Mouse (Mus musculus) hematopoietic stem cell, adult 5-6 weeks (primary cell): ENCODE results near the gene Bcl2l11. TPM values are rescaled to one million over a fixed set of nuclear protein-coding genes. Genes with fewer than 3 reads are reported as not detected.

Experiments used
- ATAC-seq, 2 experiments: fragments of 125-278 bp in 1 of 2; replicated peaks in 1 of 2; 2 replicates each; pipeline ENCODE4 v1.8.0; 2016 to 2017; ENCODE audit warnings: inconsistent platforms in 2 of 2, mild to moderate bottlenecking in 2 of 2, moderate number of reproducible peaks in 2 of 2, low read depth in 1 of 2, moderate TSS enrichment in 1 of 2; ENCODE audit not compliant: low FRiP score in 2 of 2, poor library complexity in 2 of 2, severe bottlenecking in 2 of 2, insufficient read depth in 1 of 2, low TSS enrichment in 1 of 2
- total RNA-seq: library from RNA; stranded (forward); fragments of 172-1452, 232-1000 nt; gene quantifications from 2 replicates; pipeline ENCODE4 v1.2.3, GENCODE M21; 2017

Bcl2l11 gene
- total RNA-seq, 1 experiment from 2014 or later, result 57.4 TPM

DNA sequence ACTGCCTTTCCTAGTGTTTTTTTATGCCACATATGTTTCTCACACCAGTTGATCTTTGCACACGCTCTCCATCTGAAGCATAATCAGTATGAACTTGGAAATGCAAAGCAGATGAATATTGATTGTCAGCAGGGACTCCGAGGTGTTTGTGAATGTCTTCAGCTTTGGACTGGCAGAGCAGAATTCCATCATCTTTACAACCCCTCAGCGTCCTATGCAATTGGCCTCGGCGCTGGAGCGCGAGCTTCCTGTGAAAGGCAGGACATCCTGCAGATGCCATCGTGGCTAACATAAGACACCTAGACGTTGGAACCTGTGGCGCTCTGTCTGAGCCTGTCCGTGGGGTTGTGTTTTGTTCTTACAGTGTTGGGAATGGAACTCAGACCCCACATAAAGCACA is 5.7 kb downstream of the Bcl2l11 start:
- no peak for ATAC-seq

DNA sequence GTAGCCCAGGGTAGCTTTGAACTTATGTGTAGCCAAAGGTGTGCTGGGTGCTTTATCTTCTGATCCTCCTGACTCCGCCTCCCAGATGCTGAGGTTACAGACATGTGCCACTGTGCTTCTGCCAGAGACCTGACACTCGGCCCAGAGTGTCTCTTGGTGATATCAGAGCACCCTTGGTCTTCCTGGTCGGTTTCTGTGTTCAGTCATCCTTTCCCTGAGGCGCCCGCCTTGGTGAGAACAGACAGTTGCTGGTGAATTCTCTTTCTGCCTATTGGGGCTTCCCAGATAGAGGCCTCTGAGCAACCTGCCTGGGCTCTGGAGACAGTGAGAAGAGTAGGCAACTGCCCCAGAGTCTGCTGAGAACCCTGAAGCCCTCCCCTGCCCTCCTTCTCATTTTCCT is 6.8 kb downstream of the Bcl2l11 start:
- no peak for ATAC-seq

DNA sequence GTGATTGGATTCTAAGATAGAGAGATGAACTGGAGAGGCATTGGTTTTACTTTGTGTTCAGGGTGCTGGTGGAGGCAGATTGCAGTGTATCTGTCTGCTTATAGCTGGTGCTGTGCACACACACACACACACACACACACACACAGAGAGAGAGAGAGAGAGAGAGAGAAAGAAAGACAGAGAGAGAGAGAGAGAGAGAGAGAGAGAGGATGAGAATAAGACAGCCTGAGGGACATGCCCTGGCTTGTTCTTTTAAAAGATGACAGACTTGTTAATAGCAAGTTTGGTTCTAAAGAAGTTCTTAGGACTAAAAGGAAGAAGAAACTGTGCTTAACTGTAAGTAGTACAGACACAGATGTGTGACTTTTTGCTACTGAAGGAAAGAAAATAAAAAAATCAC is 8.0 kb downstream of the Bcl2l11 start:
- no peak for ATAC-seq

DNA sequence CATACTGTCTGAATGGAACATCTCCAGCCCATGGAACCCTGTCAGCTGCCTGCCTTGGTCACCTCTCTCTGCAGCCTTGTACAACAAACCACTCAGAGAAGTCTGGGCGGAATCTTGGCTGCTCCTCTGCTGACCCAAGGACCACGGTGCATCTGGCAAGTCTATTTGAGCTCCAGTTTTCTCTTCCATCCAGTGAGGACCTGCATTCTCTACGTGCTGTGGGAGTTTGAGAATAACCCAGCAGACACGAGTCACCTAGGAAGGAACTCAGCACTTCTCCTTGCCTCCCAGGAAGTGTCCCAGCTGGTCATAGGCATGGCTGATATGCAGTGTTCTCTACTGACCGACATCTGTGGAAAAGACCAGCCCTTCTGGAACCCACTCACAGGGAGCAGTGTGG is 8.6 kb downstream of the Bcl2l11 start:
- no peak for ATAC-seq

DNA sequence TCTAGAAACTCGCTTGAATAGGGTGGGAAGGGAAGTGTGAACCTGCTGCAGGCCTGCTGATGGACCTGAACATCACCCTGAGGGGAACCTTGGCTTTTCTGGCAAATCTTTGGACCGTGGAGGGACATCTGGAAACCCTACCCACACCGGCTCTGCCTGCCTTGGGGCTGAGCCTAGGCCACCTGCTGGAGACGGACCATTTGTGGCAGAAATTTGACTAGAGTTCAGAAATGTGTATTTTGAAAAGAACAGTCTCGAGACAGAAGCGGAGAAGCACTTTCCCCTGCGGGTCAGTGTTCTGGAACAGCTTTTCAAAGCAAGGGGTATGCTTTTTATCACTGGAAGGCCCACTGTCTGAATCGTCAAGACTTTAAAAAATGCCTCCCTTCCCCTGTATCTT is 9.1 kb downstream of the Bcl2l11 start:
- ATAC-seq, result no peak

DNA sequence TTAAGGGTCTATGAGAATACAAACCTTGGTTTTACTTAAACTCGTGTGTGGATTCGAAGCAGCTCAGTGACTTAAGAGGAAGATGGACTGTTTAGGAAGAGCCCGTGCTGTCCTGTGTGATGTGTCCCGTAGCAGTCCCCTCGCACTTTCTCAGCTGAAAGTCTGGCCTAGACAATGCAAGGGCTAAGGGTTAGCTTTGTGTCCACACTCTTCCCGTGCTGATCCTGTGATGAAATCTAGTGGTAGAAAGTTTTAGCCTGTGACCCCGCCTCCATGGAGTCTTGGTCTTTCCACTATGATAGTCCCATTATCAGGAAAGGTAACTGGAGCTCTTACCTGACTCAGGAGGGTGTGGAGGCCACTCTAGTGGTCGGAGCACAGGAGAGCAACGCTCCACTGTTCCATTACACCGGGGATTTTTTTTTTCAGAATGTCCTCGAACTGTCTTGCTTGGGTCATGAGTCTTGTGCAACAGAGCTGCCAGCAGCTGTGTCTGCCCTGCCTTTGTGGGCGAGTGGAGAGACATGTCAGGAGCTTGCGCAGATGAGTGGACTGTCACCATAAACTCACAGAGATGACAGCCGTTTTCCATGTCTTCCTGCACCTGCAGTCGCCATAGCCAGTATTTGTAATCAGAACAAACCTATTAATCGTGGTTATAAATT is 11.1 kb downstream of the Bcl2l11 start:
- peak in 1 of 2 experiments; percentile 43; a peak in 1 of 4 replicates for ATAC-seq

DNA sequence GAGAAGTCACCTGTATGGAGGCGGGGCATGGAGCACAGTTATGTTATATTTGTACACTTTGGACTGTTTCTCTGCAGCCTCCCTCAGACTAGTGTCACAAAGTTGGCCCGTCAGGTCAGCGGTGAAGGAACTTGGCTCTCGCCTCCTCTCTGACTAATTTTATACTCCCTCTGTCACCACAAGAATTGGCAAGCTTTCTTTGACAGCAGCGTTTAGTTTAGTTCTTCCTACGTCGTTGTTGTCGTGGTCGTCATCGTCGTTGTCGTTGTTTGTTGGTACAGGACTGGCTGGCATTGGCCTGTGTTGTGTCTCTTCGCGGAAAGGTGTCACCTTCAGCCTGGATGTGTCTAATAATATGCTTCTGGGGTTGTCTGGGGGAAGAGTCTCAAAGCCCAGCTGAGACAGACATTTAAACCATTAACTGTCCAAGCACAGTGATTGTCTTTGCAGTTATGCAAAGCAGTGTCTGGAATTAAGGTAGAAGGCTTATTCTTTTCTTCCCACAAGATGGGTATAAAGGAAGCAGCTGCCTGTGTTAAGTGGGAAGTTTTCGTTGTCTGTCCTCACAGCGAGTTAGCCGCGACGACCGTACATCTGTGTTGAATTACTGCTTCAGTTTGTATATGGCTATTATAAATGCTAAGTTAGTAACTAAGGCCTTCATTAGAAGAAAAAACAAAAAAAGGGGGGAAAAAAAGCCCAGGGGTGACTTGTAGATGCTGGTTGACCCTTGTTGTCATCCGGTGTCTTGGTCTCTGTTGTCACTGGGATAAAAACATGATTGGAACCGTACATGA is 11.8 kb downstream of the Bcl2l11 start:
- ATAC-seq, result no peak

DNA sequence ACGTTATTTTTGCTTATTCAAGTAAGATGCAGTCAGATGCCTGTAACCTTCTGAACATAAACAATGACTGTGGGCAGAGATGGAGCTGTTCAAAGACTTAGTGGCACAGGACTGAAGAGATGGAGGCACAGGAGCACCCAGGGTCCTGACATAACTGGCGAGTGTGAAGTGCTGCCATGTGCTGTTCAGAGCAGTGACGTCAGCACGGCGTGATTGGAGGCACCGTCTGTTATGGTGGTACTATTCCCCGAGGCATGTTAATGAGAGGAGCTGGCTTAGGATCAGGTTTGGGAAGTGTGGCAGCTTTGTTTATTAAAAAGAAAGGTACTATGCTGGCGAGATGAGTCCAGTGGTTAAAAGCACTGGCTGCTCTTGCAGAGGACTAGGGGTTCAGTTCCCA is 13.1 kb downstream of the Bcl2l11 start:
- no peak for ATAC-seq

DNA sequence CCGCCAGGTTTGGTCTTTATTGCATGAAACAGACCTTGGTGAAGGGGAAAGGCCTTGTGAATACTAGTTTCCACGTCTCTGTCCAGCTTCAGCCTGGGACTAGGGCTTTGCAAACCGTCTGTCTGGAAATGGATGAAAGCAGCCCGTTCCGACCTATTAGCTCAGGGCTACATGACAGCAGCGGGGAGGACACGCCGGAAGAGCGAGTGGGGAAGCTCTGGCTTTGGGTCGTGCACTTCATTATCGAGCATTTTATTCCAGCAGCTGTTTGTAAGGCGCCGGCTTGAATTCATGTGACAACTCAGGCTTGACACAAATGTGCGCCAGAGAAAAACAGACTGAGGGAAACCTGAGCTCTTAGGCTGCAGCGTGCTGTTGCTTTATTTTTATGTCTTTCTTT is 13.9 kb downstream of the Bcl2l11 start:
- ATAC-seq, result no peak

DNA sequence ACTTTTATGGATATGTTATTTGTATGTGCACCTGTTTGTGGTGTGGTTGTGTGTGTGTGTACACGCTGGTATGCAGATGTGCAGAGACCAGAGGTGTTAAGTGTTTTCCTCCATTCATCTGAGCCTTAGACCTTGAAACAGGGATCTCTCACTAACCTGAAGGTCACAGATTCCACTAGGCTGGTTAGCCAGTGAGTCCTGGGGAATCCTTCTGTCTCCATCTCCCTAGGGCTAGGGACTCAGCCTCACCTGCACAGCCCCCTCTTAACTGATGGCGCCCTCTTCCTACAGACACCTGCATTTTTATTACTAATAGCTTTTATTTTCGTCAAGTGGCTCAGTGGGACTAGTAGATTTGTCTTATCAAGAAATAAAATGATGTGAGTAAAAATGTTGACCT is 14.3 kb downstream of the Bcl2l11 start:
- no peak for ATAC-seq

DNA sequence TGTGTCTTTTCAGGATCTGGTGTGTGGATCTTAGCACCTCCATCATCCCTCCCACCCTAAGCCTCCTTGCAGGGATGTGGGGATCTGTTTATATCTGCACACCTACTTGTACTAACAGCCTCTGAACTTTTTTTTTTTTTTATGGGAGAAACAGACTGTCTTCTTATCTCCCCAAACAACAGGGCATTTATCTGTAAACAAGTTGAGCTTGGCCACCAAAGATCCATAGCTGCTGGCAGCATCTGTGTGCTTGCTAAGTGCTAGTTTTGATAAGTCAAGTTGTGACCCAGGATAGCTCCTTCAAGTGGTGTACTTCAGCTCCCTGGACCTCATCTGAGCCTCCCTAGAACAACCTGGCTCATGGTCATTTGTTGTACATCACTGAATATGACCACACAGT is 18.2 kb downstream of the Bcl2l11 start:
- no peak; a peak in 1 of 4 replicates for ATAC-seq

DNA sequence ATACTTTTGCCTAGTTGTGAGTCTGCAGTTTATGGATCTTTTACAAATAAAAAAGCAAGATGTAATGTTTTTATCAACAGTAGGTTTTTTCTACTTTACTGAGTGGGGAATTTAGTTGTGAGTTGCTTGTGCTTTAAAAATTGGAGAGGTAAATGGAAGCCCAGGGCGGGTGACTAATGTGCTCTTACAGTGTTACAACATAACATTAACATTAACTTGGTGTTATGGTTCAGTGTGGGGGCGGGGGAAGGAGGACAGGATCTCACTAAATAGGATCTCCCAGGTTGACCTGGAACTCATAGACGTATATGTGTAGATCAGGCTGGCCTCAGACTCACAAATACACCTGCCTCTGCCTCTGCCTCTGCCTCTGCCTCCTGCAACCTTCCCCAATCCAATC is 19.6 kb downstream of the Bcl2l11 start:
- ATAC-seq, result no peak

DNA sequence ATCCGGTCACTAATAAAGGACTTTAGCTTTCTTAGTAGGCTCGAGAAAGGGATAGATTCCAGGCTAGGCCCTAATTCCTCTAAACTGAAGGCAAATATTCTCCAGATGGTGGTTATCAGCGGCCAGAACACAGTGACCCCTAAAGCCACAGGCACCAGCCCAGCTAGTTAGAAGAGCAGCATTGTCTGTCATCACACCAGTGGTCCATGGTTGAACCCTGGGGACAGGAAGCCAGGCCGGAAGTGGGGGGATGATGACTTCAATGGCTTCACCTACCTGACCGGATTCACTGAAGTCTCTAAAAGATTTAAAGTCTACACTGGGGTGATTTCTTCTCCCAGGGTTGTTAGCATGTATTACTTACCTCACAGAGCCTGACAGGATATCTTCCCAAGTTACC is 23.8 kb downstream of the Bcl2l11 start:
- no peak for ATAC-seq

DNA sequence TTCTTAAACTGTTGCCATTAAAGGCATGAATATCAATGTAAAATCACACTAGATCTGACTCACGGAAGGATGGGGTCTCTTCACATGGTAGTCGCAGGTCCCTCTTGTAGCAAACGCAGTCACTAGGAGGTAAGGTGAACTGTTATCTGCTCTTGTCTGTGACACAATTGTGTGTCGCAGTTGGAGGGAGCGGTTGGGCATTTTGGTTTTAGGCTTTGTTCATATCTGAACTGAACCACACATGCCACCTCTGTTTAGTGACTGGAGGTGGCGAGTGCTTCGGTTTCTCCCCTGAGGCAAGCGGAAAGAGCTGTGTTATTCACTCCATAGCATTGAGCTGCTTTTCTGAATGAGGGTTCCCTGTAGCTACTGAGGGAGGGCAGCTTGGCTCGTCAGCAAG is 26.4 kb downstream of the Bcl2l11 start:
- no peak for ATAC-seq

DNA sequence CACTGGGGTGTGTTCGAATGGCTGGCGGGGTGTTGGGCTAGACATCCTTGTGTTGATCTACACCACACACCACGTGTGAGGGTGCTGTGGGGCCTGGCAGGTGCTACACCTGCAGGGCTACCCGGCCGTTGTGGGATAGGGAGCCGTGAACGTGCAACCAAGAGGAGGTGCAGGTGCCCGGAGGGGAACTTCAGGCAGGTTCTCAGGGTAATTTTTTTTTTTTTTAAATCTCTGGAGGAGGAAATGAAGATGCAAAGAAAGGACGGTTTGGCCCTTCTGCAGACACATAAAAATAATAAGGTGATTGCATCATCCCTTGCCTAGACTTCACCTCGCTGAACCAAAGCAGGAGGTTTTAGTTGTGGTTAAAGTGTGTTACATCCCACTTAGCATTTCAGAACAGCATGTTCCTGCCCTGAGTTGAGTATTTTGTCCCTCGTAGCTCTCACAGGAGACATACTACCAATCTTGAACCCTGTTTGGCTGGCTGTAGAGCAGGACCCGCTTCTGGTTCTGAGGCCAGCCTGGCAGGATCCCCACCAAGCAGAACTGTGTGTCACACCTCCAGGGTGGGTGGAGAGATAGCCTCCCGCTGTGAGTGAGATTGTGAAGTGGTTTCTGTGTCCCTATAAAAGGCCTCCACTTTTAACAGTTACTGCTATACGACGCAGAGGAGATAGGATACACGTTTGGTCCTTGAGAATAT is 27.2 kb downstream of the Bcl2l11 start:
- no peak for ATAC-seq

DNA sequence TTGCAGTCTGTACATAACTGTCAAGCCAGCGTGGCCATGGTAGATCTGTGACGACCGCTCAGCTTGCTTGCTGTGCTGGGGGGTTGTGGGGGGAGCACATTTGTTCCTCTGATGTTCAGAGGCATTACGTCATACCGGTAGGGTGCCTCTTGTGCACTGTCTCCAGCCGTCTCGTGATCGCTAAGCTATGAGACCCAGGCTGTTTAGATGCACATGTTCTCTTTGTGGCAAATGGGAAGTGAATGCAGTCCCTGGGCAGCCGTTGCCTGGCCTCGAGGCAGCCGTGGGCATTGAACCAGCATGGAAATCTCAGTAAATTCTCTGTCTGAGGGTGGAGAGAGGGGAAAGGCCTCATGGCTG is 27.7 kb downstream of the Bcl2l11 start:
- ATAC-seq, result no peak

DNA sequence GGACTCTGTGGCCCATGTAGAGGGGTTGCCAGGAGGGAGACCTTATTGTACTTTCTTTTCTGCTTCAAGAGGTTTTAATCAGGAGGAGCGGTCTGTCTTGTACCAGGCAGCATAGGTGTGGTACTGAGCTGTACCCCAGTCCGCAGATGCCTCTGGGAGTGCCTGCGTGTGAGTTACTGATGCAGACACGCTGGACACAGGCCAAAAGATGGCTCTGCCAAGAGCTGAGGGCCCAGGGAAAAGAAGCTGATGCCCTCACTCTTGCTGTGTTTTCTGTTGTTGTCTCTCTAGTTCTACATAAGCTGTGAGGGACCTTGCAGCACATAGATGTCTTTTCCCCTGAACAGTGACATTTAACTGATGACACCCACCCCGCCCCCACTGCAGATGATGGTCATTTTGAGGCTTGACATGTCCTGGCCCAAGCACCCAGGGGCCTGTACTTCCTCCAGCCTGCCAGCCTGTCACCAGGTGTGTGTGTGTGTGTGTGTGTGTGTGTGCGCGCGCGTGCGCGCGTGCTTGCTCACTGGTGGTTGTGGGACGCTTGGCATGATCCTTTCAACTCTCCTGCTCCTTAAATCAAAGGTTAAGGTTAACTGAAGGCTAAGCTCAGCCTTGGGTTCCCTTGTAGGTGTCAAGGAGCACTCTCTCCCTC is 29.7 kb downstream of the Bcl2l11 start:
- no peak for ATAC-seq

DNA sequence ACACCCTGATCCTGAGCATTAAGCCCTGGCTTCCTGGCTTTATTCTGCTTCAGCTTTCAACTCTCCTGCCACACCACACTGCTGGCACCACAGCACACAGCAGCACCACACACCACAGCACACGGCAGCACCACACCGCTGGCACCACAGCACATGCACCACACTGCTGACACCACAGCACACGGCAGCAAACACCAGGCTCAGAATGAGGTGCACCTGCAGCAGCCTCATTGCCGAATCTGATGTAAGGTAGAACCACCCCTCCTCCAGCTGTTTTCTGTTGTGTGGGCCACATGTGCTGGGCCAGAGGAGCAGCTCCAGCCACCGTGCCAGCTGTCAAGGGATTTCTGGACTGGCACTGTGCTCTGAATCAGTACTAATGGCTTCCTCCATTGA is 30.2 kb downstream of the Bcl2l11 start:
- no peak for ATAC-seq
